Mouse (Mus musculus) embryonic facial prominence, embryonic 14.5 days (tissue): Measurements from ENCODE around the gene Alg9. TPM values are rescaled to one million over a fixed set of nuclear protein-coding genes. Genes with fewer than 3 reads are reported as not detected.

Experiments
- ATAC-seq: fragments of 200-750 bp; cut with Nextera tagmentation; 2 replicates; pipeline ENCODE4 v1.8.0; 2017; ENCODE audit warnings: low read depth, moderate number of reproducible peaks, moderate TSS enrichment
- DNase-seq: peaks from one replicate; pipeline ENCODE4 v3.0.0-alpha.2; 2015; ENCODE audit warnings: low spot score
- H3K27ac ChIP-seq: fragments of 300-500 bp; sonication (generic); replicated peaks from 2 replicates; pipeline ENCODE4 v1.5.1; 2014; ENCODE audit warnings: low read depth, mild to moderate bottlenecking, low read length, moderate library complexity
- H3K27me3 ChIP-seq: fragments of 300-500 bp; sonication (generic); replicated peaks from 2 replicates; pipeline ENCODE4 v1.6.1; 2014; ENCODE audit warnings: low read length; ENCODE audit not compliant: control insufficient read depth, insufficient read depth
- H3K36me3 ChIP-seq: fragments of 300-500 bp; sonication (generic); 2 replicates; pipeline ENCODE4 v1.6.1; 2014; ENCODE audit warnings: low read length, mixed read lengths; ENCODE audit not compliant: control insufficient read depth, insufficient read depth
- H3K4me1 ChIP-seq: fragments of 300-500 bp; sonication (generic); 2 replicates; pipeline ENCODE4 v1.6.1; 2014; ENCODE audit warnings: antibody characterized with exemption, low read length; ENCODE audit not compliant: control insufficient read depth, insufficient read depth
- H3K4me2 ChIP-seq: fragments of 300-500 bp; sonication (generic); 2 replicates; pipeline ENCODE4 v1.6.1; 2014; ENCODE audit warnings: low read depth, mild to moderate bottlenecking, low read length, moderate library complexity, mixed read lengths
- H3K4me3 ChIP-seq: fragments of 300-500 bp; sonication (generic); 2 replicates; pipeline ENCODE4 v1.5.1; 2014; ENCODE audit warnings: low read depth, mild to moderate bottlenecking, low read length
- H3K9ac ChIP-seq: fragments of 300-500 bp; sonication (generic); 2 replicates; pipeline ENCODE4 v1.6.1; 2014; ENCODE audit warnings: low read depth, mild to moderate bottlenecking, low read length, moderate library complexity, mixed read lengths
- H3K9me3 ChIP-seq: fragments of 300-500 bp; sonication (generic); 2 replicates; pipeline ENCODE4 v1.6.1; 2016; ENCODE audit warnings: low read length; ENCODE audit not compliant: control insufficient read depth
- WGBS: fragments of 180-500 bp; shearing (Covaris S2); extraction: QIAGEN DNeasy Blood & Tissue Kit; methylation state at CpG from one replicate; pipeline ENCODE4 v1.1.7; 2014; 5-methylcytosine and 5-hydroxymethylcytosine counted together
- polyA plus RNA-seq: library from polyadenylated mRNA; unstranded; fragments of >200 nt; fragmentation: Nextera tagmentation; extraction: Ambion mirVana; gene quantifications from 2 replicates; pipeline ENCODE4 v1.2.1, GENCODE M21; 2014

The Alg9 gene
- polyA plus RNA-seq, 1 experiment from 2014 or later, result 35.7 TPM

DNA sequence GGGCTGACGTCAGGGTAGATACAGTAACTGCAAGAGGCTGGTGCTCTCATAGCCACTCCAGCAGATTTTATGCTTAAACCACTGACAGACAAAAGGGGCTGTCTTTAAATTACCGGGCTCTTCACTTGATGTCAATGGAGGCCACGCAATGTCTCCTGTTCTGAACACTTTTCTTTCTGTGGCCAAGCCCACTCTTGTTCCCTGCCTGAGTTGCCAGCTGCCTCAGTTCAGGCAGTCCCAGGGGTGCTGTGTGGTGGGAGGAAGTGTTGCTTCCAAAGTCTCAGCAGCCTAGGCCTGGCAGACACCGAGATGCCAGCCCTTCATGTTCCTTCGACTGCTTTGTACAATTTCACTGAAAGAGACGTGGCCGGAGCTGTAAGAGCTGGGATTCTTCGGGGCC, 109.3 kb downstream of the Alg9 start:
- H3K36me3 ChIP-seq, result peaks cover 37% of the 10 kb centered on the region
- WGBS, result 61% methylated on average over 8 of the region's 8 CpGs
- no peak overlapping the region for H3K4me3 ChIP-seq
- peaks cover 36% of the 10 kb centered on the region for H3K4me1 ChIP-seq
- no peak overlapping the region; the same call in 1 of the 2 replicates for H3K9ac ChIP-seq
- no peak overlapping the region for H3K4me2 ChIP-seq
- H3K27ac ChIP-seq, result peak overlapping the region; percentile 75
- ATAC-seq, result no peak
- DNase-seq, result peak; percentile 41
- H3K27me3 ChIP-seq, result no peaks in the 10 kb centered on the region
- no peaks in the 10 kb centered on the region for H3K9me3 ChIP-seq

DNA sequence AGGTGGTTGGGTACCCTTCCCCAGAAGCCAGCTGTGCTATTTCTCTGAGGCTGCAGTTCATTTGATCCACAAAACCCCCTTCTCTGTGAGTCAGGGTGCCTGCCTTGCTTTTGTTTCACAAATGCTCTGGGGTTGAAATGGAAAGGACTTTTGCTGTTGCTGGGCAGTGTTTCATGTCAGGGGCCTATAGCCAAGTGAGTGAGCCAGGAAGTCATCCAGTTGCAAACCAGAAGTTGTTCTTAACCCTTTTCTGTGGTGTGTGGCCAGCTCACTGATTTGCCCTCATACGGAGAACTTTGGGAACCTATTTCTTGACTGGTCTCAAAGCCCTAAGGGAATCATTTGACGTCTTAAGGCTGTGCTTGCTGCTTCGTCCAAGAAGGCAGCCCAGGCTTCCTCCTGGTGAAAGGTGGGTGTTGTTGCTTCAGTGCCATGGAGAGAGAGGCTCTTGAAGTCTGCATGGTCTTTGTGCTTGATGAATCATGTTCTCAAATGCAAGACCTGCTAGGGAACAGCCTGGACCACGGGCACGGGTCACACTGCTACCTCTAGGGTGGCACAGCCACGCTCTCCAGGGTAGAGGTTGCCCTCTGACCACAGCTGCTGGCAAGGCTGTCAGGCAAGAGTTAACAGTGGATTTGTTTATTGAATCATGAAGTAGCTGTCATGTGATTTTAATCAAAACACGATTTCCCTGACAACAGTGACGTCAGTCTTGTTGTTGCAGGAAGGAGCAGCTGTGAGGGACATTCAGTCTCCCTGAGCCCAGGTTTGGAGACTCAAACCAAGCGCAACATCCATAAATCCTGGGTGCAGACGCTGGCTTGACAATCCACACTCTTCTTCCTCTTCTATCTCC, 110.2 kb downstream of the Alg9 start:
- peaks cover 31% of the 10 kb centered on the region for H3K36me3 ChIP-seq
- H3K4me1 ChIP-seq, result peaks cover 36% of the 10 kb centered on the region
- H3K27ac ChIP-seq, result peak overlapping the region; percentile 75
- H3K9ac ChIP-seq, result no peak overlapping the region
- no peaks in the 10 kb centered on the region for H3K27me3 ChIP-seq
- ATAC-seq (peak; percentile 5; the same call in 1 of the 2 replicates), DNase-seq (peak; percentile 83)
- H3K4me3 ChIP-seq, result no peak overlapping the region
- no peak overlapping the region; the same call in 1 of the 2 replicates for H3K4me2 ChIP-seq
- no peaks in the 10 kb centered on the region for H3K9me3 ChIP-seq
- 51% methylated on average over 10 of the region's 10 CpGs for WGBS

DNA sequence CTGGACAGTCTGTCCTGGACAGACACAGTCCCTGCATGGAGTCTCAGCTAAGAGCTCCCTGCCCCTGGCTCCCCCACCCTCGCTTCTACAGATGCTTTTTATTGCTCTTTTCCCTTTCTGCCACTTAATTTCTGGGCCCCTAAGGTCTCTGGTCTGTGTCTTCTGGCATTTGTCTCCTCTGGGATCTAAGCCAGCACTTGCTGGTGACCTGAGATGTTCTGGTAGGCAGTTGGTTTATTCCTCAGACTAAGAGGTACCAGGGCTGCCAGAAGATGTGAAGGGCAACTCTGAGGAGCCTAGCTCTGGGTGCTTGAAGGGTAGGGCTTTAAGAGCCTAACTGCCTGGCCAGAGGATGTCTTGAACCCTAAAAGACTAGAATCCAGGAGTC, 110.8 kb downstream of the Alg9 start:
- H3K27ac ChIP-seq, result peak overlapping the region; percentile 75; the same call in 1 of the 2 replicates

GRCm38 (mm10) chr9:50886870-50887269, 112.1 kb downstream of the Alg9 start:
- no peak for ATAC-seq
- Histone ChIP-seq H3K4me2 (no peak overlapping the region), H3K4me3 (no peak overlapping the region), H3K36me3 (peaks cover 20% of the 10 kb centered on the region; the same call in 1 of the 2 replicates), H3K4me1 (peaks cover 36% of the 10 kb centered on the region), H3K9ac (no peak overlapping the region), H3K27me3 (no peaks in the 10 kb centered on the region), H3K27ac (no peak overlapping the region; the same call in 1 of the 2 replicates), H3K9me3 (no peaks in the 10 kb centered on the region)
- DNase-seq, result no peak
- WGBS, result 100% methylated on average over 1 of the region's 1 CpGs

More for the DNA sequence above, 110.8 kb downstream of the Alg9 start:
- ATAC-seq (no peak), DNase-seq (no peak)
- Histone ChIP-seq H3K9ac (no peak overlapping the region), H3K9me3 (no peaks in the 10 kb centered on the region), H3K4me3 (no peak overlapping the region), H3K4me2 (no peak overlapping the region), H3K27me3 (no peaks in the 10 kb centered on the region), H3K4me1 (peaks cover 36% of the 10 kb centered on the region), H3K36me3 (peaks cover 25% of the 10 kb centered on the region; the same call in 1 of the 2 replicates)
- 53% methylated on average over 1 of the region's 1 CpGs for WGBS

DNA sequence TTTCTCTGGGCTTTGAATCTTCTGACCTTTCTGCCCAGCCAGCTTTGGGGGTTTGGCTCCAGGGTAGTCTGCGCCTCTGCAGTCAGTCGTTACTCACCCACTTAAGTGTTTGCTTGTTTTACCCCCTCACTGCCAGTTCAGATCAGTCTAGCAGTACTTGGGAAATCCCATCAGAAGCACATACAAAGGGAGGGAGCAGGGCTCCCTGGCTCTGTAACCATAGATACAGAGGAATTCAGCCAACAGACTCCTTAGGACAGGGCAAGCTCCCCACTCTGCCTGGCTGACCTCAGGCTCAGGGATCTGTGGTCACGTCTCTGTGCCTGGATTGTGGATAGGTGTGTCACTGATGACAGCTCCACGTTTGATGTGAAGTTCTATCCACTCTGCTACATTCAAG, 112.5 kb downstream of the Alg9 start:
- Histone ChIP-seq H3K27ac (no peak overlapping the region; the same call in 1 of the 2 replicates), H3K36me3 (peaks cover 20% of the 10 kb centered on the region; the same call in 1 of the 2 replicates), H3K9ac (no peak overlapping the region), H3K4me2 (no peak overlapping the region), H3K9me3 (no peaks in the 10 kb centered on the region), H3K4me1 (peaks cover 36% of the 10 kb centered on the region), H3K27me3 (no peaks in the 10 kb centered on the region), H3K4me3 (no peak overlapping the region)
- peak; percentile 50 for DNase-seq
- 38% methylated on average over 4 of the region's 4 CpGs for WGBS
- ATAC-seq, result peak; percentile 39; the same call in 1 of the 2 replicates

DNA sequence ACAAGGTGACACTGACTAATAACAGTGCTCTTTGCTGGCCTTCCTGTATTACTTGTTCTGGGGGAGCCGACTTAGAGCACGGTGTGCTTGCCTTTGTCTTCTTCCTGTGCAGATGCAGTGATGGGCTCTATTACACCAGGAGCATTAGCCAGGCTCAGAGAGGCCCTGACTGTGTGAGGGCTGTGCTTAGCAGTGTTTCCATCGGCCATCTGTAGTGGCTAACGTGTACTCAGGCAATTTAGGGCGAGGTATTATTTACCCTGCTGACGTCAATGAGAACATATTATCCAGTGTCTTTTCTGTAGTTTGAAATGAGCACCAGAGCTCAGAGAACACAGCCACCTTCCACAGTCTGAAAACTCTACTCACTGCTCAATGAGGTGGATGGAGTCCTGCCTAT, 114.4 kb downstream of the Alg9 start:
- Histone ChIP-seq H3K4me2 (no peak overlapping the region), H3K9me3 (no peaks in the 10 kb centered on the region), H3K36me3 (peaks cover 25% of the 10 kb centered on the region; the same call in 1 of the 2 replicates), H3K27ac (no peak overlapping the region), H3K27me3 (no peaks in the 10 kb centered on the region), H3K4me3 (no peak overlapping the region), H3K4me1 (peaks cover 31% of the 10 kb centered on the region), H3K9ac (no peak overlapping the region)
- WGBS, result 61% methylated on average over 6 of the region's 6 CpGs
- ATAC-seq (peak; percentile 48; the same call in 1 of the 2 replicates), DNase-seq (no peak)

DNA sequence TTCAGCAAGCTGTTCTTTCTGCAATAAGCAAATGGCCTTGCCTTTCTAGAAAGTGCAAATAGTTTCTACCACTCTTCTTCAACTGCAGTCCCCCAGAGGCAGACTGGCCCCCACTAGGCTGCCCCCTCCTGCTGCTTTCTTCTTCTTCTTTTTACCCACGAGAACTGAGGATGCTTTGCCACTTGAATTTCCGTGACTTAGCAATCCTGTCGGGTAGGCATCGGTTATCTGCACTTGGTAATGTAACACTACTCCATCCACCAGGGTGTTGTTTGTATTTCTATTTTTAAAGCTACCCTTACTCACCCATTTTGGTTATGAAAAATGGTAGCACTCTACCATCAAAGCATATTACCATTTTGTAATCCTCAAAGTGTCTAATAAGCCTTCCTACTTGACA, 115.1 kb downstream of the Alg9 start:
- no peak overlapping the region for H3K27ac ChIP-seq
- peaks cover 23% of the 10 kb centered on the region for H3K4me1 ChIP-seq
- peaks cover 32% of the 10 kb centered on the region for H3K36me3 ChIP-seq
- DNase-seq (no peak), ATAC-seq (no peak)
- no peak overlapping the region for H3K4me2 ChIP-seq
- H3K9ac ChIP-seq, result no peak overlapping the region
- H3K9me3 ChIP-seq, result no peaks in the 10 kb centered on the region
- H3K4me3 ChIP-seq, result no peak overlapping the region
- 69% methylated on average over 4 of the region's 4 CpGs for WGBS
- H3K27me3 ChIP-seq, result no peaks in the 10 kb centered on the region

DNA sequence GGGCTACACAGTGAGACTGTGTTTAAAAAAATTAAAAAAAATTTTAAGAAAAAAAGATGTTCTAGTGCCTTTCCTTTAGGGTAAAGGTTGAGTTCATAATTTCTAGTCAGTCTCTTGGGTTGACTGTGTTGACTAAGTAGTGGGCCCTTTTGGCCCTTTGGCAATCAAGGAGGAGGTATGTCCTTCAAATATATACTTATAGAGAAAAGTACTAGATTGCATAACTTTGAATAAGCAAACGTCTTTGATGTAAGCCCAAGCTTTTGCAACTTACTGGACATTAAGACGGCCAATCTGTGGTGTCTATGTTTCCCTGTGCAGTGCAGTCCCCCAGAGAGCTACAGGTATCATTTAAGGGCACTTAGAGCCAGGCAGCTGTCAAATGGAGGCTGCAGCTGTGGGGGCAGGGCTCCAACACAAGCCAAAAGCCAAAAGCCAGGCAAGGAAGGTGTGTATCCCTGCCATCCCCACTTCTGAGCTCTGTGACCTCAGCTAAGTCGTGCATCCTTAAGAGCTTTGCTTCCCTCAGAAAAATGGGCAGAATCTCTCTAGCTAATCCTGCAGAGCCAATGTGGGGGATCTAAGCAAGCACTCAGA, 115.8 kb downstream of the Alg9 start:
- Histone ChIP-seq H3K4me2 (no peak overlapping the region), H3K4me3 (no peak overlapping the region), H3K9ac (no peak overlapping the region), H3K9me3 (no peaks in the 10 kb centered on the region), H3K4me1 (peaks cover 18% of the 10 kb centered on the region), H3K27ac (no peak overlapping the region), H3K27me3 (no peaks in the 10 kb centered on the region), H3K36me3 (peaks cover 38% of the 10 kb centered on the region)
- no peak for ATAC-seq
- WGBS, result 75% methylated on average over 3 of the region's 3 CpGs
- DNase-seq, result no peak
